Mouse (Mus musculus) testis, adult 2 months (tissue): Measurements from ENCODE around the gene Mum1.

Experiments
- CTCF ChIP-seq: fragments of 200-500 bp; IDR thresholded peaks from 2 replicates; pipeline ENCODE4 v1.5.1; 2012; ENCODE audit warnings: low read depth, mild to moderate bottlenecking, inconsistent platforms, low read length, moderate library complexity; ENCODE audit not compliant: control insufficient read depth, insufficient read depth, insufficient replicate concordance
- POLR2A ChIP-seq: fragments of 200-500 bp; IDR thresholded peaks from 2 replicates; pipeline ENCODE4 v1.6.1; 2012; ENCODE audit warnings: low read depth, mild to moderate bottlenecking, inconsistent platforms, low read length, moderate library complexity; ENCODE audit not compliant: control insufficient read depth

DNA sequence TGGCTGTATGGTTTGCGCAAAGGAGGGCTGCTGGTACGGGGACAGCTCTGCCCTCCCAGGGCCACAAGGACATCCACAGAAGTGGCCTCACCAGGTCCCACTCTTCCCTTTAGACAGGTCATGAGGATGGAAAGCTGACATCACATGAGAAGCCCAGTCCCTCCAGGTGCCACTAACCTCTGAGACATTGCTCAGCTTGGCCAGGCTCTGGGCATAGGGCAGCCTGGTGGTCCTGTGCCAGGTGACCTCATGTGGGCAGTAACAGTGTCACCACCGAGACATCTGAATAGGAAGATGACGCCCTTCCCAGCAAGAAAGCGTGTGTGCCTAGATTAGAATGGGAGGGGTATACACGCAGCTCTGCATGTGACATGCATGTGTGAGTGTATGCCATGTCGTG, 43.7 kb upstream of the Mum1 start:
- no peak for TF ChIP-seq POLR2A
- TF ChIP-seq CTCF, result no peak
